Mouse (Mus musculus) hematopoietic stem cell, adult 5-6 weeks (primary cell): ENCODE results near the gene Tmem200b. TPM values are rescaled to one million over a fixed set of nuclear protein-coding genes. Genes with fewer than 3 reads are reported as not detected.

Source experiments
- ATAC-seq, 2 experiments: fragments of 125-278 bp in 1 of 2; replicated peaks in 1 of 2; 2 replicates each; pipeline ENCODE4 v1.8.0; 2016 to 2017; ENCODE audit warnings: inconsistent platforms in 2 of 2, mild to moderate bottlenecking in 2 of 2, moderate number of reproducible peaks in 2 of 2, low read depth in 1 of 2, moderate TSS enrichment in 1 of 2; ENCODE audit not compliant: low FRiP score in 2 of 2, poor library complexity in 2 of 2, severe bottlenecking in 2 of 2, insufficient read depth in 1 of 2, low TSS enrichment in 1 of 2
- total RNA-seq: library from RNA; stranded (forward); fragments of 172-1452, 232-1000 nt; gene quantifications from 2 replicates; pipeline ENCODE4 v1.2.3, GENCODE M21; 2017

Tmem200b gene
- total RNA-seq = 0.79 TPM in 1 of 2 replicates, not detected in the other

DNA sequence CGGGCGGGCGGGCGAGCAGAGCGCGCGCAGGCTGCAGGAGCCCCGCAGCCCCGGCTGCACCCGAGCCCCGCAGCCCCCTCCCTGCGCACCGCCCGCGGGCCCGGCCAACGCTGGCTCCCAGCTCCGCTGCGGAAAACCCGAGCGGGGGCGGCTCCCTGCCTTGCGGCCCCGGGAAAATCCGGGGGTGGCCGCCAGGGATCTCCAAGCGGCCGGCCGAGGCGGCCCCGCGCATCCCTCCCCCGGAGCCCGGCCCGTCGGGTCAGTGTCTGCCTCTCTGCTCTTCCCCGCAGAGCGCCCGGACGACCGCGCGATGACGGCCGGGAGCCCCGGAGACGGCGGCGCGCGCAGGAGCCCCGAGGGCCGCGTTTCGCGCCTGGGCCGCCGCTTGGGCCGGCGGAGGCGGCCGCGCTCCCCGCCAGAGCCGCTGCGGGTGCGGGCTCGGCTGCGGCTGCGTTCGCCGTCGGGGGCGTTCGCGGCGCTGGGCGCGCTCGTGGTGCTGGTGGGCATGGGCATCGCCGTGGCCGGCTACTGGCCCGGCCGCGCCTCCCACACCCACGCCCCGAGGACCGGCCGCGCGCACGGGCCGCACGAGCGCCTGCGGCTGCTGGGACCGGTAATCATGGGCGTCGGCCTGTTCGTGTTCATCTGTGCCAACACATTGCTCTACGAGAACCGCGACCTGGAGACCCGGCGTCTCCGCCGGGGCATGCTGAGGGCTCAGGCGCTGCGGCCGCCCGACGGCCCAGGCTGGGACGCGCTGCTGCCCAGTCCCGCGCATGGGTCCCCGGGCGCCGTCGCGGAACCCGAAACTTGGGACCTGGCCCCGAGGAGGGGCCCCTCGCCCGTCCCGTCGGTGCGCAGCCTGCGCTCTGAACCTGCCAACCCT is at the start of gene Tmem200b:
Gene Tmem200b, plus strand, starts transcription at position 311 of the 886 bp plus-strand sequence.
- ATAC-seq = no peak

DNA sequence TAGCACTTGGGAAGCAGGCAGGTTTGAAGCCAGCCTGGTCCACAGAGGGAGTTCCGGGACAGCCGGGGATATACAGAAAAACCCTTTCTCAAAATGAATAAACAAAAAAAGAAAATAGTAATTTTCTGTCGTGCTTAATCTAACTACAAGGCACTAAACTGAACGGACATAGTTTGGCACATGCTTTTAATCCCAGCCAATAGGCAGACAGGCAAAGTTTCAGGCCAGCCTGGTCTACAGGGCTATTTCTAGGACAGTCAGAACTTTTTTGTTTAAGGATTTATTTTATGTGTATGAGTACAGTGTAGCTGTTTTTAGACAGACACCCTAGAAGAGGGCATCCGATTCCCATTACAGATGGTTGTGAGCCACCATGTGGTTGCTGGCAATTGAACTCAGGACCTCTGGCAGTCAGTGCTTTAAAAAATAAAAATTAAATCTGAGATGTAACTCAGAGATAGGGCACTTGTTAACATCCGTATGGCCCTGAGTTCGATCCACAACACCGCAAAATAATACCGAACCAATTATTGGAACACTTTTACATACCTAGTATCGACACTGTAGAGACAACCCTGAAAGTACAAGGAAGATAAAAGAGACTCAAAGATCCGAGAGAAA is 48.8 kb upstream of the Tmem200b start:
- no peak for ATAC-seq

DNA sequence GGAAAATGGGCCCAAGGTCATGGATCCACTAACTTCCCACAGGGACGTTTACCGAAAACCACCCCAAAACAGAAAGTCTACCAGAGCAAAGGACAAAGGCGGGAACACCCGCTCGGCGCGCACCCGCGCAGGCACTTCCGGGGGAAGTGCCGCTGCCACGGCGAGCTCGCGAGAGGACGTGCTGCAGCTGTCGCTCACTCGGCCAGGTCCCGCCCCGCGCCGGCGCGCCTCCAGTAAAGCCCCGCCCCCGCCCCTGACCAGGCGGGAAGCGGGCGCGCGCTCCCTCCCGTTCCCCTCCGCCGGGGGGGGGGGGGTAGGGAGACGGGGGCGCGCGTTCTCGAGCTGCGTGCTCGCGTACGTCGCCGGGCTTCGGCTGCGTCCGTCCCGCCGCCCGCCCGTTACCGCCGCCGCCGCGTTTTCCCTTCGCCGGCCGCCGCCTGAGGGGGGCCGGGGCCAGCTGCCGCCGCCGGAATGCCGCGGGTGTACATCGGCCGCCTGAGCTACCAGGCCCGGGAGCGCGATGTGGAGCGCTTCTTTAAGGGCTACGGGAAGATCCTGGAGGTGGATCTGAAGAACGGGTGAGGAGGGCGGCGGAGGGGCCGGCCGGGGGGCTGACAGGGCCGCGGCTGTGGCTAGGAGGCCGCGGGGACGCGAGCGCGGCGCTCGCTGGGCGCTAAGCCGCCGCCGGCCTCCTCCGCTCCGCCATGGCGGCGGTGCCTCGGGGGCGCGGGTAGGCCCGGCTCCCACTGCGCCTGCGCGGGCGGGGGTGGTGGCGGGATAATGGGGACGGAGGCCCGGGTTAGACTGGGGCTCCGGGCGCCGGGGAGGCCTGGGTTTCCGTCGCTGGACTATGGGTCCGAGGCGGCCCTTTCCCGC is 48.0 kb upstream of the Tmem200b start, which contains the start of gene Srsf4:
Gene Srsf4, plus strand, starts transcription at position 325 of the 876 bp plus-strand sequence.
- peak; percentile 87 to 92 for ATAC-seq

DNA sequence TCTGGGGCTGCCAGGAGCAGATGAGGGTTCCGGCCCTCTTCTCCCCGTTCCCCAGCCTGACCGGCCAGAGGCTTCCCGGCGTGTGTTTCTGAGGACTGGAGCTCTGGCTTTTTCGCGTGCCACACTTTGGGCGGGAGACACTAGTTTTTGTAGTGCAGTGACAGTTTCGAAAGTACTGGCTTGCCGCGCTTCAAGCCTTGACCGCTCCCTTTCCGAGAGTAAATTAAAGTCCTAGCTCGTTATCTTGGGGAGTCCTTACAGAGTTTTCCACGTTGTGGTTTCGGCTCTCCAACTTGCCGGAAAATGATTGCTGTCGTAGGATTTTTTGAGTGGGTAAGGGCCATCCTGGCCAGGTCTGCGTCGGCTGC is 47.4 kb upstream of the Tmem200b start:
- peak; percentile 18 to 20; a peak in 1 of 4 replicates for ATAC-seq

DNA sequence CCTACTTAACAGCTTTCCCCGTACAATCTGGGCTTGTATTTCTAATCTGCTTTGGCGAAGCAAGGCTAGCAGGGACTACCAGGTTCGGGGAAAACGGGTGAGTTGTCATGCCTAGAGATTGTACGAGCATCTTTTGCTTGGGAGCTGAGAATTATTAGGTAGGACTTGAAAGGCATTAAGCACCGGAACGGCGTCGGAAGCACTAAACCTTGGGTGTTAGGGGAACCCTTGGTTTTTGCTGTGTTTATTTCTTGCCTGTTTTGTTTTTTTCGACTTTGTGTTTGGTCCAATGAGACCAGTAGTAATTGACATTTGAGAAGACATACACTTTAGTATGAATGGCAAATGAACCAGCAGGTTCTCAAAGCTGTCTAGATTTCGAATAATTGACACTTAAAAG is 47.0 kb upstream of the Tmem200b start:
- no peak for ATAC-seq

DNA sequence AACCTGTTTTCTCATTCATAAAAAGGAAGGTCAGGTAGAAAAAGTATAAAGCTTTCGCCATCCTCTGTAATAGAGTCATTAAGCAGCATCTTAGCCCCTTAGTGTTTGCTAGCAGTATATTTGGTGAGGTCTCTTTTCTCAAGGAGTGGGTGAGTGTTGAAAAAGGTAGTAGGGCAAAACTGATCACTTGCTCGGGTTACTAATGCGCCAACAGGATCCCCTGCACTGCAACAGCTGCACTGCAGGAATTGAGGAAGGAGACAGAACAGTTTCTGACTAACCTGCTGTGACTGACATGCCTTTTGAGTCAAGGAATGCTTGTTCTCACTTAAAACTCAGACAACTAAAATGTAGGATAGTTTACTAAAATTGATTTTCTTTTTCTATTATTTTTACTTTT is 46.3 kb upstream of the Tmem200b start:
- ATAC-seq = no peak

DNA sequence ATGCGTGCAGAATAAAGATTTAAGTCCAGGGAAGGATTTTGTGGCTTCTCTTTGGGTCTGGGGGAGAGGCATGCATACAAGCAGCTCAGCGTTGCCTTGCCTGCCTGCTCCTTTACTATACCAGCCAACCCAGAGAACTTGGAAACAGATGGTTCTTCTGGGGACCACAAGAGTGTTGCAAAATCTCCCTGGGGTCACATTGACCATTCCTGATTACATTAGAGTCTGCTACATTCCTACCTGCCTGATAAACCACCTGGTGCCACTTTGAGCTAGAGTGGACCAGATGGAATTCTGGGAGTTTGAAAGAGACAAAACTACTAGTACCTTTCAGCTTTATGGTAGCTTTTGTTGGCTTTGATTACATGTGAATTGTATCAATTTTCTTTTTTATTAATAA is 44.7 kb upstream of the Tmem200b start:
- ATAC-seq = no peak

DNA sequence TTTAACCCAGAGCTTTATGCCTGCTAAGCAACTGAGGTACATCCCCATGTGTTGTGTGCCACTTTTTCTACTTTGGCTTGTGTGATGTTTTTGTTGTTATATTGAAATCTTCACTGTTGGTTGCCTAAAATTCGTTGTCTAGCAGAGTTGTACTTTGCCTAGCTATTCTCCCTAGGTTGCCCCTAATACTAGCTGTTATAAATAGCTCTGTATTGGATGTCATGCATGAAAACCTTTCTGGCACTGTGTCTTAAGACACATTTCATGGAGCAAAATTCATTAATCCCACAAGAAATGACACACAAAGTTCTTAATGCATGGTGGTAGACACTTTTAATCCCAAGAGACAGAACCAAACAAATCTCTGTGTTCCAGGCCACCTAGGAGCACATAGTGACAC is 41.9 kb upstream of the Tmem200b start:
- ATAC-seq = no peak

DNA sequence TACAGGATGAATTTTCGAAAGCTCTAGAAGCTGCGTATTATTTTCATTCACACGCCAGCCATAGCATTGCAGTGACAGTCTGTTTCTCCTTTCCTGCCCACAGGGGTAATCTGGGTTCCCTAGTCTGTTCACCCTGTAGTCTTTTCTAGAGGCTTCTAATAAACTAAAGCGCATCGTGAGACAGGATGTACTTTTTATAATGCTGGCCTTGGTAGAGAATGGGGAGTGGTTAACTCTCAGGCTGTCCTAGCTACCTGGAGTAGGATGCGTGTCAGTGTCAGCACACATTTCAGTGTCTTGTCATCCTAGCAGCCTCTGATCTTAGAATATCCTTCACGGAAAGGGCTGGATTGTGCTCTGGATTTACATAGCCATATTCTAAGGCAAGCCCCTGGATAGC is 40.3 kb upstream of the Tmem200b start:
- no peak for ATAC-seq

DNA sequence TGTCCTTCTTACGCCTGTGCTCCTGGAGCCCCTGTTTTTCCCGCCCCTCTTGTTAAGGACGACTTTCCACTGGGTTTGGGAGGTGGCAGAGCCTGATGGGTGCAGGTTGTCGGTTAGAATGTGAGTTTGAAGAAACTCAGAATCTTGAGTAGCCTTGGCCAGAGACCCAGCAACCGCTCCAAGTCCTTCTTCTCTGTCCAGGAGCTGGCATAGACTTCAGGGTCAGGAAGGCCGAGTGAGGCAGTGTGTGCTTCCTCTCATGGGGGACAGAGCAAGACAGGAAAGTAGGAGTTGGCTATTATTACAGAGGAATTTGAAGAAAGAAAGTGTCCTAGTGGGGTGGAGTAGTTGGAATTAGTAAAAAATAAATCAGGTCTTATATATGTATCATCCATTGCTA is 38.0 kb upstream of the Tmem200b start:
- no peak for ATAC-seq

DNA sequence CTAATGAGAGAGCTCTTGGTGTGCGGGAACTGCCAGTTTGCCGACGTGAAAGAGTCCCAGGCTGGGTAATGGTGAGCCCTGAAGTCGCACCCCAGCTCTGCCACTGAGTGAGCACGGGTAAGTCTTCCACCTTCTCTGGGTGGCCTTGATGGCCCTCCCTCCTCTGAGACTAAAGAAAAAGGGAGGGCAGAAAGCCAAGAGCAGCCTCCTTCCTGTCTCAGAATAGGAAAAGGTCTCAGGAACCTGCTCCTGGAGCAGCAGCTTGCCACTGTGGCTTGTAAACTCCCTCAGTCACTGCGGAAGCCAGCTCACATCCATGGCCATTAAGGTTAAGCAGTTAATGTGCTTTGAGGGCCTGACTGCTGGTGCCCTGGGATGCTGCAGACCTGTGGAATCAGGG is 36.2 kb upstream of the Tmem200b start:
- no peak for ATAC-seq

DNA sequence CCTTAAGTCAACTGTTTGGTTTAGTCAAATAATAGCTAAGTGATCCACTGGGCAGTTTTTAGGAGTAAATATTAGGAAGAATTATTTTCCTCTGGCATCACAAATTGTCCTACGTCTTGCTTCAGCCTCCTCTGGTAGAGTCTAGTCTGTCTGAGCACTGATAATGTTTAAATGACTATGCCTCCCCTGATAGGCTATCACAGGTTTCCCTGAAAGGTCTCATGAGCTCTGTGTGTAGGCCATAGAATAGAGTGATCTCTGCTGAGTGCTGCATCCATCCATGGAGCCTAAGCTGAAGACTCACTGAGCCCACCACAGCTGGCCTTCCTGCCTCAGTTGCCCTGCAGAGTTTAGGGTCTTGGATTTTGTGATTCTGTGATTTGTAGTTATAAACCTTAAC is 33.0 kb upstream of the Tmem200b start:
- no peak for ATAC-seq

DNA sequence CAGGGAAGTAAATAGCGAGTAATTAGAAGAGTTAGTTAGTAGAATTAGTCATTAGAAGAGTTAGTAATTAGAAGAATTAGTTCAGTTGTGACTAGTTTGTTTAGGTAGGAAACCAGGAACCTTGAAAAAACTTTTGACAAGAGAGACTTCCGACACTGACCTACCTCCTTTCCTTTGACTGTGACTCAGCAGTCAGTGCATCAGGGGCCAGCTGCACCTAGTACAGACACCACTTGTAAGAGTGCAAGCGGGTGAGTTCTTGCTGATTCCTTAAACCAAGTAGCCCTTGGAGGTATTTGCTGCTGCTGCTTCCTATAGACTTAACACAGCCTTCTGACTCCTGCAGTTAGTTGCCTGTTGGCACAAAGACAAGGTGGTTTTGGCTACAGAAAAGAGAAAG is 30.9 kb upstream of the Tmem200b start:
- peak; percentile 64 to 78 for ATAC-seq

DNA sequence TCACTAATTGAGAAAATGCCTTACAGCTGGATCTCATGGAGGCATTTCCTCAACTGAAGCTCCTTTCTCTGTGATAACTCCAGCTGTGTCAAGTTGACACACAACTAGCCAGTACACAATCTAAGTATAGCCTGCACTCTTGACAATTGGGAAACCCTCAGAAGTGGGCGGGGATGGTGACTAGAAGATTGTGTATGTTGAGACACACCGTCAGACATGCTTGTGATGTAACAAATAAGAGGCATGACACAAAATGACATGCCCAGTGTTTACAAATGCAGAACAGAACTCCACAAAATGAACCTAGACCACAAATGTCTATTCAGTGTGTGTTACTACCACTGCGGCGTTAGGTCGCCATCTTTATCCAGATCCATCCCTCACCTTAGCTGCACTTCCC is 24.5 kb upstream of the Tmem200b start:
- no peak; a peak in 1 of 4 replicates for ATAC-seq

DNA sequence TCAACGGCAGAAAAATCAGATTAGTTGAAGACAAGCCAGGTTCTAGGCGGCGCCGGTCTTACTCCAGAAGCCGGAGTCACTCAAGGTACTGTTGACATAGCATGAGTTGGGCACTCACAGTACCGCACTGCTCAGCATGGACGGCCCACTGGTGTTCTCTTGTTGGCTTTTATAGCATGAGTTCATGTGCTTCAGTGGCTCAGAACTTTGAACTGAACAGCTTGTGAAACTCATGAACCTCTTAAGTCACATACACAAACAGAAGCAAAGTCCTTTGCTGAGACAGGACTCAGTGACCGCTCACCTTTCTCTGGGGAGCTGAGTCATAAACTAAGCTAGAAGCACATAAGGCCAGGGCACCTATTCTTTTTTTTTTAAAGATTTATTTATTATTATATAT is 23.8 kb upstream of the Tmem200b start:
- ATAC-seq = no peak

DNA sequence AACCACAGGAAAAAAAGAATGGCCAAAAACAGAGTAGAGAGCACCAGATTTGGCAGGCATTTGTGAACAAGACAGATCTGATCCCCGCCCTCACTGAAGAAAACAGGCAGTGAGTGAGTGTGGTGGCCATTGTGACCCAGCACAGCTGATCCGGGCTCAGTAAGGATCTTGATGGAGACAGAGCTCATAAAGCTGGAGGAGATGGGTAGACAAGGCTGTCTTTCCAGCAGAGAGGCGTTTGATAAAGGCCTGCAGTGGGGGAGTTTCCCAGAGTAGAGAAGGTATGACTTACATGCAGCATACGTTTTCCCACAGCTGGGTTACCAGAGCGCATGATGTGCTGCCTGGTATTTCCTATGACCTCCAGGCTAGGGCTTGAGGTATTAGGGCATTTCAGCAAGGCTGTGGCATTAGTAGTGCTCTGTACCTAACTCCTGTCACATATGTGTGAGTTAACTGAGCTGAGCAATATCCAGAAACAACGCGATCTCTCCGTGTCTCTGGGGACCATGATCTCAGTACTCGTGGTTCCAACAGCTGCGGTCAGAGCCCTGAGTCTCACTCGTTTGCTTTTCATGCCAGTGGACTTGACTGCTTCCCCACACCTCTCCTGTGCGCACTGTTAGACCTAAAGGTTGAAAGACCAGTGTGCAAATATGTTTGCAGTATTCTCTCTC is 22.9 kb upstream of the Tmem200b start:
- ATAC-seq = no peak

DNA sequence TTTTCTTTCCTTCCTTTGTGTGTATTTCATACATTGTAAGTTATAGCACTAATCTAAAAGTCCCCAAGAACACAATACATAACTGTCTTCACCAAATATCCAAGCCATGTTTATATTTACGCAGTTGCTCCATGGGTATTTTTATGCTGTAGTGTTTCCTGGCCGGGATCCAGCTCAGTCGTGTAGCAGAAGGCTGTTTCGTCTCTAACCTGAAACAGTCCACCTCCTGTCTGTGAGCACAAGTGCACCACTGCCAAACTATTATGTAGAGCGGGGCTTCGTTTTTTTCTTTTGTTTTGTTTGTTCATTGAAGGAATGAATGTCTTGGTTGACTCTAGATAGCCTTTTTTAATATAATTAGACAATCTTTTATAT is 22.4 kb upstream of the Tmem200b start:
- no peak for ATAC-seq
